Mouse (Mus musculus) left cerebral cortex, postnatal 10 days (tissue): Measurements from ENCODE around the gene Clcn6. TPM values are rescaled to one million over a fixed set of nuclear protein-coding genes. Genes with fewer than 3 reads are reported as not detected.

Experiments
- DNase-seq, 2 experiments: peaks; one replicate each; pipeline ENCODE4 v3.0.0; 2021 to 2022; ENCODE audit warnings: low spot score in 2 of 2, mixed read lengths in 1 of 2; ENCODE audit errors: extremely low spot score in 1 of 2
- intact Hi-C: fragments of 180-260 bp; cut with DNase I; formaldehyde crosslinking; loops from one replicate; pipeline ENCODE4 v1.15.1; 2025
- total RNA-seq, 2 experiments: library from RNA; stranded (reverse); gene quantifications; 2 replicates each; pipeline ENCODE4 v1.2.3; 2021

Gene Clcn6
- total RNA-seq, 2 experiments from 2014 or later, result 66.8 to 69.0 TPM

DNA sequence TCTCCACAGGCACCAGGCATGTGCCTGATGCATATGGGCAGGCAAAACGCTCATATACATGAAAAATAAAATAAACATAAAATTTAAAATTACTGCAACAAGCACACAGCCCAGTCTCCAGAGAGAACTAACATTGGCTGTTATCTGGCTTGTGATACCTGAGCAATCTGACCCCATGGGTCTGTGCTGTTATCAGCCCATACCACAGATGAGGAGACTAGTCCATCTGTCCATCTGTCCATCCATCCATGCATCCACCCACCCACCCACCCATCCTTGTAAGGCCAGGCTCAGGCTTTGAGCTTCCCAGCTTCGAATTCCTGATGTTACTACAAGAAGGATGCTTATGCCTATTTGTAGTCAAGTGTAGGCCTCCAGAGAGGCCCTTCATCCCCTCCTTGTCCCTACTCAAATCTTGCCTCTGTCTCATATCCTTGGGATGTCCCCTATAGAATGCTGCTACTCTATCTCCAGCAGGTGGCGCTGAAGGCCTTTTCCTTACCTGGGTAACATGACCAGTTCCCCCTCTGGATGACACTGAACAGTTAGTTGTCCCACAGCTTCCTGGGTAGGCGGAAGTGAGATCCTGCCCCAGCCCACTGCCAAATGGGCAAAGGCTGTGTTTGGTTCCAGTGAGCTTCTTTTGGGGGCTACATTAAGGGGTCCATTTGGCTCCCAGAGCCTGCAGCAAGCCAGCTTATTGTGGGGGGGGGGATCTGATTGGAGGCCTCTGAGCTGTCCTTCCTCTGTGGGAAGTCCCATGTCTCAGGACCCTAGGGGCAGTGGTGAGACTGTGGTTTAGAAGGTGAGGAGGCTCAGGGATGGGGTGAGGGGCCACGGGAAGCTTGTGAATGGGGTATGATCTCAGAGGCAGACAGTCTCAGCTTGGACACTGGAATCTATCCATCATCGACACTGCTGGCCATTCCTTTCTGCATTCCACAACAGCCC is 78.5 kb downstream of the Clcn6 start:
- intact Hi-C loops, result loop anchor here (5.0 kb wide), 1 partner anchor 47 kb away; no protein-coding TSS in a partner anchor
- DNase-seq, result peak in 1 of 2 experiments; percentile 76

DNA sequence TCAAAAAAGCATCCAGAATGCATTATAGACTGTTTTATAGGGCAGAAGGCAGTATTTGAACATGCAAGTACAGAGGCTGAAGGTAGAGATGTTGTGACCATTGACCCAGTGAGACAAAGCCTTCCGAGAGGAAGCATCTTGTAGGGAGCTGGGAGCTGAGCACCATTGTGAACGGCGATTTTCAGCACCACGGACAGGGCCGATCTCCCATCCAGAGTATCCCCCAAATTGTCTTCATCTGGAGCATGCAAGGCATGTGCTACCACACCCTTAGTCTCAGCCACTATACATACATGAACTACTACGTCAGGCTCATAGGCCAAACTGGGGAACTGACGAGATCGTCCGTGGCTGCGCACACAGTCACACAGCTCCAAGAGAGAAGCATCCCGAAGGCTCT is 81.5 kb downstream of the Clcn6 start:
- intact Hi-C loops, result no loop called here
- no peak for DNase-seq

Other genes starting within 250 kb of the Clcn6 start
- 1 to 10 TPM; 3.1 to 4.1 TPM for gene Zfp984, start 229.0 kb downstream of the Clcn6 start, total RNA-seq
- gene Zfp933, start 190.5 kb downstream of the Clcn6 start, total RNA-seq, result 10 to 100 TPM; 14.5 to 18.1 TPM
- gene Miip, start 170.0 kb downstream of the Clcn6 start, total RNA-seq, result 10 to 100 TPM; 17.9 to 22.3 TPM
- 1 to 10 TPM; 6.5 to 7.2 TPM for gene Fv1, start 169.8 kb downstream of the Clcn6 start, total RNA-seq
- 100 to 1,000 TPM; 173 to 182 TPM for gene Mfn2, start 134.1 kb downstream of the Clcn6 start, total RNA-seq
- 10 to 100 TPM; 17.2 to 17.7 TPM for gene Plod1, start 102.1 kb downstream of the Clcn6 start, total RNA-seq
- gene 2510039O18Rik, start 97.9 kb downstream of the Clcn6 start, total RNA-seq, result 10 to 100 TPM; 26.8 to 28.4 TPM
- gene Nppb, start 53.0 kb downstream of the Clcn6 start, total RNA-seq, result not detected
- 1 to 10 TPM in 1 of 2 experiments, under 1 TPM in 1; 0.97 to 1.6 TPM for gene Nppa, start 38.1 kb downstream of the Clcn6 start, total RNA-seq
- 10 to 100 TPM; 21.7 to 22.6 TPM for gene Mthfr, start 256 bp upstream of the Clcn6 start, total RNA-seq
- gene Agtrap, start 49.2 kb upstream of the Clcn6 start, total RNA-seq, result 1 to 10 TPM; 3.6 to 4.3 TPM
- gene Mad2l2, start 91.6 kb upstream of the Clcn6 start, total RNA-seq, result 10 to 100 TPM; 14.6 to 15.7 TPM
- 1 to 10 TPM; 2.7 to 3.1 TPM for gene Draxin, start 91.9 kb upstream of the Clcn6 start, total RNA-seq
- gene Fbxo6, start 113.3 kb upstream of the Clcn6 start, total RNA-seq, result 10 to 100 TPM; 23.5 to 28.1 TPM
- gene Fbxo44, start 121.7 kb upstream of the Clcn6 start, total RNA-seq, result 10 to 100 TPM; 87.6 to 89.9 TPM
- 10 to 100 TPM; 26.8 to 33.0 TPM for gene Fbxo2, start 121.8 kb upstream of the Clcn6 start, total RNA-seq
- gene Disp3, start 249.1 kb upstream of the Clcn6 start, total RNA-seq, result 10 to 100 TPM; 19.2 to 20.4 TPM